Mouse (Mus musculus): ENCODE measurements around the gene Cgref1. TPM values are rescaled to one million over a fixed set of nuclear protein-coding genes. Genes with fewer than 3 reads are reported as not detected.

Cgref1 gene
- polyA plus RNA-seq (2012; rRNA removed): 111 and 239 TPM in 2 replicates

GRCm38 (mm10) chr5:30944956-30945781 is at the start of gene Cgref1:
Gene Cgref1 (minus strand): TSS chr5:30945591.
- no peak for DNase-seq (ENCODE audit: low read depth, low spot score)
- 5% methylated on average over 44 of the region's 44 CpGs for WGBS

GRCm38 (mm10) chr5:30994074-30994473 is 48.7 kb upstream of the Cgref1 start:
- no peak for DNase-seq (ENCODE audit: low read depth, low spot score)
- 76% methylated on average over 3 of the region's 3 CpGs for WGBS

- WGBS: 76% methylated on average over 5 of the region's 5 CpGs
- no peak for DNase-seq (ENCODE audit: low read depth, low spot score)
These were observed 47.7 kb upstream of the Cgref1 start for GRCm38 (mm10) chr5:30992980-30993676.

GRCm38 (mm10) chr5:30982357-30982756 is 37.0 kb upstream of the Cgref1 start:
- WGBS: 31% methylated on average over 2 of the region's 2 CpGs
- DNase-seq (ENCODE audit: low read depth, low spot score): no peak

- WGBS: 51% methylated on average over 9 of the region's 9 CpGs
- no peak for DNase-seq (ENCODE audit: low read depth, low spot score)
These were observed 29.7 kb upstream of the Cgref1 start for GRCm38 (mm10) chr5:30974870-30975656.

GRCm38 (mm10) chr5:30969440-30969839 is 24.0 kb upstream of the Cgref1 start:
- DNase-seq (ENCODE audit: low read depth, low spot score): peak; percentile 78
- WGBS: 36% methylated on average over 2 of the region's 2 CpGs

- WGBS: 63% methylated on average over 8 of the region's 8 CpGs
- no peak for DNase-seq (ENCODE audit: low read depth, low spot score)
These were observed 23.0 kb upstream of the Cgref1 start, which contains the start of gene Tcf23 for GRCm38 (mm10) chr5:30968416-30968815. Gene Tcf23 (plus strand): TSS chr5:30968662.

- WGBS: 82% methylated on average over 4 of the region's 4 CpGs
- no peak for DNase-seq (ENCODE audit: low read depth, low spot score)
These were observed 20.8 kb upstream of the Cgref1 start for GRCm38 (mm10) chr5:30966189-30966588.

- no peak for DNase-seq (ENCODE audit: low read depth, low spot score)
- 87% methylated on average over 3 of the region's 3 CpGs for WGBS
These were observed 18.5 kb upstream of the Cgref1 start for GRCm38 (mm10) chr5:30963916-30964315.

- no peak for DNase-seq (ENCODE audit: low read depth, low spot score)
- WGBS: 58% methylated on average over 10 of the region's 10 CpGs
These were observed 16.4 kb upstream of the Cgref1 start for GRCm38 (mm10) chr5:30961545-30962505.

- WGBS: 86% methylated on average over 2 of the region's 2 CpGs
- DNase-seq (ENCODE audit: low read depth, low spot score): no peak
These were observed 15.4 kb upstream of the Cgref1 start for GRCm38 (mm10) chr5:30960814-30961213.

- peak; percentile 92 for DNase-seq (ENCODE audit: low read depth, low spot score)
- WGBS: under 1% methylated on average over 56 of the region's 56 CpGs
These were observed 14.6 kb upstream of the Cgref1 start, which contains the start of gene Preb for GRCm38 (mm10) chr5:30959966-30960501. Gene Preb (minus strand): TSS chr5:30960361.

GRCm38 (mm10) chr5:30959198-30959854 is 13.9 kb upstream of the Cgref1 start:
- WGBS: 9% methylated on average over 19 of the region's 19 CpGs
- DNase-seq (ENCODE audit: low read depth, low spot score): no peak

- DNase-seq (ENCODE audit: low read depth, low spot score): no peak
- 90% methylated on average over 6 of the region's 6 CpGs for WGBS
These were observed 12.5 kb upstream of the Cgref1 start for GRCm38 (mm10) chr5:30957891-30958290.

GRCm38 (mm10) chr5:30955751-30956150 is 10.4 kb upstream of the Cgref1 start:
- no peak for DNase-seq (ENCODE audit: low read depth, low spot score)
- WGBS: 77% methylated on average over 6 of the region's 6 CpGs

- DNase-seq (ENCODE audit: low read depth, low spot score): no peak
- 95% methylated on average over 9 of the region's 9 CpGs for WGBS
These were observed 9.2 kb upstream of the Cgref1 start for GRCm38 (mm10) chr5:30954556-30954955.

GRCm38 (mm10) chr5:30954065-30954464 is 8.7 kb upstream of the Cgref1 start:
- 94% methylated on average over 6 of the region's 6 CpGs for WGBS
- no peak for DNase-seq (ENCODE audit: low read depth, low spot score)

GRCm38 (mm10) chr5:30952551-30952950 is 7.2 kb upstream of the Cgref1 start:
- WGBS: 78% methylated on average over 5 of the region's 5 CpGs
- DNase-seq (ENCODE audit: low read depth, low spot score): no peak

Data from large intestine, adult 2 months (tissue).